Mouse (Mus musculus) CH12F3 (cell line): Measurements from ENCODE around the gene Sh3pxd2a.

ENCODE experiments used
- in situ Hi-C: fragments of 300-500 bp; cut with MboI; formaldehyde crosslinking; loops from 2 replicates; pipeline ENCODE4 v1.14.3; 2020; ENCODE audit warnings: low sequenced_read_pairs

The Sh3pxd2a gene

DNA sequence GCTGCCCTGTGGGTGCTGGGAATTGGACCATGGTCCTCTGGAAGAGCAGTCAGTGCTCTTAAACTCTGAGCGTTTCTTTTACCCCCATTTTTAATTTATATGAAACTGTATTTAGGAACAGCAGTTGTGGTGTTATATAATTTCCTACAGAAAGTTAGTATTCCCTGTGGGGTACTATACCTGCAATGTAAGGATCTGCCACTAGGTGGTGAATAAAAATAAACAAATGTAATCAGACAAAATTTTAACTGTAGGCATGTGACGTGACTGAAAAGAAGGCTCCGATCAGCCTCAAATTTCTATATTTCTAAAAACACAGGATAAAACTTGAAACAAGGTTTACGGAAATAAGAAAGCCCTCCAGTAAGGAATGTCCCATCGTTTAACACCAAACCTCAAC lies 81.9 kb downstream of the Sh3pxd2a start:
- in situ Hi-C loops = no loop called here

DNA sequence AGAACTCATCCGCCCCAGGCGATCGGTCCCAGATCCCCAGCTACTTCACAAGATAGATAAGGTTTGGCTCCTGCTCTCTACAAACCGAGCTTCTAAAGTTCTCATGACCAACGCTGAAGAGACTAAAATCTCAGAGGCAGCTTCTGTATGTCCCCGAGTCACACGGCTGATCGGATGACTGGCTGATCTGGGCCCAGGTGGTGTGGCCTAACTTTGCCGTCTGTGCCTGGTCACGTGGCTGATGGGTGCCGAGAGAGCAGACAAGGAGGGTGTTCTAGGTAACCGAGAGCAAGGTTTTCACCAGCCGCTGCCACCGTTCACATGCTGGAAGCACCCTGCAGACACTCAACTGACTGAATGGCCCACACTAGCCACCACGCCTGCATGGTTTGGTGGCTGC lies 83.2 kb downstream of the Sh3pxd2a start:
- in situ Hi-C loops = no loop called here

DNA sequence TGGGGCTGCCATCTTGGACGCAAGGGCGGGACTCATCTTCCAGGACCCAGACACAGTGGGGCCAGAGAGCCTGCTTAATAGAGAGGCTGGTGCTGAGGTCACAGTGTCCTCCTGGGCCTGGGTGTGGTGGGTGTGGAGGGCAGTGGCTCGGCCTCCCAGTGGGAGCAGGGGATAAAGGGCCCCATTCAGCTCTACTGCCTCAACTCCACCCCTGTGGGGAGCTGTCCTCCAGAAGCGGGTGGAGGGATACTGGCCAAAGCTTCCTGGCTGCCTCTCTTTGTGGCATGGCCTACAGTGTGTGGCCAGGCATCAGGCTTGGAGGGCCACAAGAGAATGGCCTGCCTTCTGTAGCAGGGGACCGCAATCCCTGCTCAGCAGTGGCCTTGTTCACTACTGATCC lies 85.1 kb downstream of the Sh3pxd2a start:
- in situ Hi-C loops = no loop called here

DNA sequence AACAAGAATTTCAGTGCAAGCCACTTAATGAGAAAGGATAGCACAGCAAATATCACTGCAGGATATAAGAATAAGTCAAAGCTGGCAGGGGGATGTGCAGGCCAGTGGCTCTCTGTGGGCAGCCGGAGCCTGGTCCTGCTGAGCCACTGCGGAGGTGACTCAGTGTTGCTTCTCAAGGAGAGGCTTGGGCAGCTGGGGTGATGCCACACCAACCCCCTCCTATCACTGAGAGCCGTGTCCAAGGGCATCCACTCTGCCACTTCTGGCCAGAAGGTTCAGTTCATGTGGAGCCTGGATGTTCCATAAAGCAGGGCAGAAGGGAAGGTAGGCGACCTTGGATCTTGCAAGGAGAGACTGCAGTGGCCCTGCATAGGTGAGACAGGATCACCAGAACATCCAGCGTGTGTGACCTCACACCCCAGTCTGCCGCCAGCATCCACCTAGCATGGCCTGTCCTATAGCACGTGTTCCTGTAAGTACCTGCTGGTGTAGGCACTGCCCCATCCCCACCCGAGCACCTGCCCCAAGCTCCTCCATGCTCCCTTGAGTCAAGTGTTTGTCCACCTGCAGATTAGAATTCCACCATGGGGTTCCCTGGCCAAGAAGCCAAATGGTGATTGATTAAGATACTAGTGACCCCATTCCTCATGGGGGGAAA lies 89.2 kb downstream of the Sh3pxd2a start:
- in situ Hi-C loops = no loop called here

DNA sequence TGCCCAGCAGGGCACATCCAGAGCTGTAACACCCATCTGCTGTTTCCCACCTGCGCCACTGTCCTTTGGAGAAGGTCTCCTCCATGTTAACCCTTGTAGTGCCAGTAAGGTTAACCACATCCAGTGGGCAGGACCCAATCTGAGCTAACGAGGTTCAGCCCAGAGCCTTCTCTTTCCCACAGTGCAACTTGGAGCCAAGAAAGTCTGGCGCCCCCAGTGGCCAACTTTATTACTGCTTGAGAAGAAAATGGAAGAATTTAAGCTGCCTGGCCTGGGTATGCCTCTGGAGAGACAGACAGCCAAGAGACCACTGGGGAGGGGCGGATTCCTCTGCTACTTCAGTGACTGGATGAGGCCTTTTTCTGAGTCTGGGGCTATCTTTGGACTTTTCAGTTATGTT lies 89.8 kb downstream of the Sh3pxd2a start:
- in situ Hi-C loops = no loop called here

DNA sequence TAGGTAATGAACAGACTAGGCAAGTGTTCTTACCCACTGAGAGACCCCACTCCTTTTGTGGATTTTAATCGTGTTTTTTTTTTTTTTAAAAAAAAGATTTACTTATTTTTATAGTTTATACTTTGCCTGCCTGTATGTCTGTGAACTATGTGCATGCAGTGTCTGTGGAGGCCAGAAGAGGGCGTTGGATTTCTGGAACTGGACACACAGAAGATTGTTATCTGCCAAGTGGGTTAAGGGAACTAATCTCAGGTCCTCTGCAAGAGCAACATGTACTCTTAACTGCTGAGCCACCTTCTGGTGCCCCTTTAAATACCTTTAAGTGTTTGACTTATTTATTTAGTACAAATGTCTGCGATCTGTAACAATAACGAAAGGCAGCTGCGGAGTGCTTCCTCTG lies 92.2 kb downstream of the Sh3pxd2a start:
- in situ Hi-C loops = no loop called here

DNA sequence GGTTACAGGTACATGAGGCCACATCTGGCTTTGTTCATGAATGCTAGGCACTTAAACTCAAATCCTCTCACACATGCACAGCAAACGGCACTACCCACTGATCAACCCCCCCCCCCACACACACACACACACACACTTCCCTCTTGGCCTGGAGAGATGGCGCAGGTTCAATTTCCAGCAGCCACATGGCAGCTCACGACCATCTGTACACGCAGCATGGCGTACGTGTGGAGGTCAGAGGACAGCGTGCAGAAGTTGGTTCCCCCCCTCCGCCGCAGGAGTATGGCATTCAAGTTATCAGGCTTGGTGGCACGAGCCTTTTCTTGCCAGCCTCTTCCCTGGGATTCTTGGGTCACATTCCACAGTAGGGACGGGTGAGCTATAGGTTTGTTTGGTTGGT lies 92.7 kb downstream of the Sh3pxd2a start:
- in situ Hi-C loops = no loop called here

DNA sequence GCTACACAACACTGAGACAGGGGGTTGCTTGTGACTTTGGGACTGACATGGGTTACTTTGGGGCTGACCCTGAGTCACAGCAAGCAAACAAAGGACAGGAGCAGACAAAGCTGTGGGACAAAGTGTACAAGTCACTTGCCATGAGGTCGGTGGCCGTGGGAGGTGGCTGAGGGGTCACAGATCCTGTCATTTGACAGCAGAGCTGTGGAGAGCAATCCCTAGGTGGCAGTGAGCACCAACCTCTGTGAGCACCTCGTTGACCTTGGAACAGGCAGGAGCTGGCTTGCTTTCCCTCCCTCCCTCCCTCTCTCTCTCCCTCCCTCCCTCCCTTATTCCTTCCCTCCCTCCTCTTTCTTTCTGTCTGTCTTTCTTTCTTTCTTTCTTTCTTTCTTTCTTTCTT lies 95.2 kb downstream of the Sh3pxd2a start:
- in situ Hi-C loops = loop anchor here (10.0 kb wide), 1 partner anchor 96 kb away; the partner anchor contains the start of gene Sh3pxd2a

DNA sequence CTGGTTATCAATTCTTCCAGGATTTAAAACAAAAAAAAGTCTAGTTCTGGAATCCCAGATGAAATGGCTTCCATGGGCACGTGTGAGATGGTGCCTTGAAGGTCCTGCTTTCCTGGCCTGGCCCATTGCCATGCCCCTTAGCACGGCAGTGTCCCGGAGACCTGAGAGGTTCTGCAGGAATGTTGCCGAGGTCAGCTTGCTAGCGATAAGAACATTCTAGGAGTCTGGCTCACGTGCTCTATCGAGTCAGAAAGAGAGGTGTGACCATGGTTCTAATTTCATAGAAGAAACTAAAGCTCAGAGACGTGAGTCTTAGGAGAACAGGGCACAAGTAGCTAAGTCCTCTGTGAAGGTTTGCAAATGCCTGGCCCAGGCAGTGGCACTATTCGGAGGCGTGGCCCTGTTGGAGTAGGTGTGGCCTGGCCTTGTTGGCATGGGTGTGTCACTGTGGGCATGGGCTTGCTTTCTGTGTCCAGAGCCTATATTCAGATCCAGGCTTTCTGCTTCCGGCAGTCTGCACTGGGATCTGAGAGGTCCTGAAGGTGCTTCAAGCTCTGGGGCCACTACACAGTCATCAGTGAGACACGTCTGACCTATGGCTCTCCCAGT lies 96.8 kb downstream of the Sh3pxd2a start:
- in situ Hi-C loops = loop anchor here (10.0 kb wide), 1 partner anchor 97 kb away; the partner anchor contains the start of gene Sh3pxd2a

DNA sequence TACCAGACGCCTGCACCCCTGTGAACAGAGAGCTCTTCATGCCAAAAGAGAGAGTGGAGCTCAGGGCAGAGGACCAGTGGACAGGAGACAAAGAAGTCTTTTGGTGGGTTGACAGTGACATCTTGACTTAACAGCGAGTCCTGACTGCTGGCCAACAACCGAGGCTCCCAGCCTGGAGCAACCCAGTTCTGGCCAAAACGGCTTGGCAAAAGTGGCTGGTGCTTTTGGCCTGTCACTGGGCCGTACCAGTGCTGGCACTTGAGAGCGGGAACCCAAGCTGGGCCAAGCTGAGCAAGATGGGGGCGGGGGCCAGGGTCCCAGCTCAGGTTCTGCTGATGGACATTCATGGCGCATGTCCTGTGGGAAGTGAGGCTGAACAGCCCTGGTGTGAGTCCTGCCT lies 97.6 kb downstream of the Sh3pxd2a start:
- in situ Hi-C loops = loop anchor here (10.0 kb wide), 1 partner anchor 98 kb away; the partner anchor contains the start of gene Sh3pxd2a

DNA sequence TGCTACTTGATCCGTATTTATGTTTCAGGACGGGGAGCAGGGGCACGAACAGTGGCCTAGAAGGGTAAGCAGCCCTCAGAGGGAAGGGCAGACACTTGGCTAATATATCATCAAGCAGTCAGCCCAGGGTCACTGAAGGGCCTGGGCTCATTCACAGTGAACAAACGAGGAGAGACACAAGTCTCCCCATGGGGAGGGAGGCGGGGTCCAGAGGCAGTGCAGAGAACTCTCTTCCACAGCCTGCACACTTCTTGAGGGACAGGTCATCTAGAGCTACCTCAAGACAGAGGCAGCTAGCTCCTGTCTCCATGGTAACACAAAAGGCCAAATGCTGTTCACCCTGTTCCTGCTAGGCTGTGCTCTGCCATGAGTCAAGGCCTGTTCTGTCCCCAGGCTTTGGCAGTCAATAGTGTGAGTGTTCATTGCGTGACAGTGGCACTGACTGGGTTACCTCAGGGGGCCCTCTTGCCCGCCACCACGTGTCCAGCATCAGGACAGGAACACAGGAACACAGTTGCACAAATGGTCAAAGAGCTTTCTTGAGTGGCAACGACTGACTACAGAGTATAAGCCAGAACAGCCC lies 101.0 kb downstream of the Sh3pxd2a start:
- in situ Hi-C loops = loop anchor here (10.0 kb wide), 1 partner anchor 102 kb away; the partner anchor contains the start of gene Sh3pxd2a

DNA sequence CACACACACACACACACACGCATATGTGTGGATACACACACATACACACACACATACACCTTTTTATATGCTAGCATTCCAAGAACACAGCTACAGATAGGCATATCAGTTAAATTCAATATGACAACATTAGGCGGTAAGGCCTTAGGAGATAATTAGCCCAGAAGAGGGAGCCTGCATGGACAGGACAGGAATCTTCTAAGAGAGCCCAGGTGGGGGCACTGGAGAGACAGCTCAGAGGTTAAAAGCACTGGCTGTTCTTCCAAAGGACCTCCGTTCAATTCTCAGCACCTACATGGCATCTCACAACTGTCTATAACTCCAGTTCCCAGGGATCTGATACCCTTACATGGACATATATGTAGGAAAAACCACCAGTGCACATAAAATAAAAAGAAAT lies 103.3 kb downstream of the Sh3pxd2a start:
- in situ Hi-C loops = loop anchor here (10.0 kb wide), 1 partner anchor 104 kb away; the partner anchor contains the start of gene Sh3pxd2a

DNA sequence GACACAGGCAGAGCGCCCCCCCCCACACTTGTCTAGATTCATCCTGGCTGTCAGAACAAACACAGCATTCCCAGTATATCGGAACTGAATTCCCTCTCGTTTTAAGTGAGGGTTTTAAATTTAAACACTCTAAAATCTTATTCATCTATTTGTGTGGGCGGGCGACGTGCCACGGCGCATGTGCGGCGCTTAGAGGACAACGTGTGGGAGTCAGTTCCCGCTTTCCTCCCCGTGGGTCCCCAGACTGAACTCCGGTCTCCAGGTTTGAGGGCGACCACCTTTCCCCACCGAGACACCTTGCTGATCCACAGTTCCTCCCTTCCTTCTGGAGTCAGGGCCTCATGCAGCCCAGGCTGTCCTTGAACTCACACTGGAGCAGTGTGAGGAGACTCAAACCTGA lies 104.2 kb downstream of the Sh3pxd2a start:
- in situ Hi-C loops = loop anchor here (10.0 kb wide), 1 partner anchor 105 kb away; the partner anchor contains the start of gene Sh3pxd2a

DNA sequence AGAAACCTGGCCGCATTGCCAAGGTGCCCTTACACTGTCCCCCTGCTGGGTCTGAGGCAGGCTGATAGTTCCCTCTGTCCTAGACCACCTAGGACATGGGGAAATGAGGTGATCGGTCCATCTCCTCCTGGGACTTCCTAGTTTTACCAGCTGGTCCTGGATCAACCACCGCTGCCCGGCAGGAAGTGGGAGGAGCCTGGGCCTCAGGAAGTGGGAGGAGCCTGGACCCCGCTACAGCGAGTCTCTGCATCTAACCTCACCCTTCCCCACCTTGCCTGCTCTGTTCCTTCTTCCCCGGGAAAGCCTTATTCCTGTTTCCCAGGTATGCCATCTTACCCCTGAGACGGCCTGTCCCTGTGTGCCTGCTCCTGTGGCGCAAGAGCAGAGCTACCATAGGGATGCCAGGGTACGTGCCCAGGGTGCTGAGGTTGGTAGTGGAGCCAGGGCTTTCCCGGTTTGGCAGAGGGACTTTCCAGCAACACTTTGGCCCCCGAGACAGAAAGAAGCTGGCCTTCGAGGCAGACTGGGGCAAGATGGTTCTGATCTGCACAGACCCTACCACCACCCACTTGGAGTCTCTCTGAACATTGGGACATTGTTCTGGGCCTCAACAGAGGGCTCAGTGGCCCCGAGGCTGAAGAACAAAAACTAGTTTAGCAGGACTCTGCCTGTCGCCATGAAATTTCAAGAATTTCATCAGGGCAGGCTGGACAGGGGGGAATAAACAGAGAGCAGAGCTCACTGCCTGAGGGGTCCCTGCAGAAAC lies 104.9 kb downstream of the Sh3pxd2a start:
- in situ Hi-C loops = no loop called here

DNA sequence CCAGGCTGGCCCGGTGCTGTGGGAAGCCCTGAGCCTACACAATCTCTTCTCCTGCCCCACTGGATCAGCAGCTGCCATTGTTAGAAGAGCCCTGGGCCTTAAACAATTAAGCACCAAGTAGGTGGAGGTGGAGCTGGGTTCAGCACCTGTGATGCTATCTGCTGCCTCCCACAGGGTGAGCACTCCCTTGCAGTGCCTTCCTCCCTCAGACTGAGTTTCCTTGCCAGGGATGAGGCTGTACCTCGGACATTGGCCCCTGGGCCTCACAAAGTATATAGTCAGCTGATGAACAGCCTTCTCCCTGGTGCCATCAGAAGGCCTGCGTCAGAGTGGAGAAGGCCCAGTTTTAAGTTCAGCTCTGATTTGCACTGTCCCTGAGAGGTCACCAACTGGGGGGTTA lies 106.9 kb downstream of the Sh3pxd2a start:
- in situ Hi-C loops = no loop called here

DNA sequence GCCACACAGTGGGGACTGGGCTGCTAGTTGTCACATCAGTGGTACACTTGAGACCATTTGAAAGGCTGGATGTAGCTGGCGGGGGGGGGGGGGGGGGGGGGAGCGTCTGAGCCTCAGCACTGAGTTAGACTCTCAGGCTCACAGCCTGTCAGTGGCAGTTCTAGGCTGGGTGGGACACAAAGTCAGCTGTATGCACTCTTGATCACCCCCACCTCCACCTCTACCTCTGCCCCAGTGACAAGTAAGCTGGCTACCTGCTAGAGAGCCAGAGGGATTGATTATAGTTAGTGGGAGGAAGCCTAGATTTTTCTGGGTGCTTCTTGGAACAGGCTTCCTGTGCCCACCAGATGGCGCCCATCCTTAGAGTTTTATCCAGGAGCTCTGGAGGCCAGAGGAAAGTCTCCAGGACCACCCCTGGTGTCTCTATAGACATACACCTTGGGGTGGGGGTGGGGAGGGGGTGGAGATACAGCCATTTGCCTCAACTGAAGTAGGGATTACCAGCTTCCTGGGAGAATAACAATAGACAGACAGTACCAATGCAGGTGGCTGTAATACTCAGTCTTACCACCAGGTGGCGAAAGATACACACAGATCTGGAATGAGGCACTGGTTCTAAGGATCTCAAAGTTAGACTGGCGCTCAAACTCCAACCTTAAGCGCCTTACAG lies 107.9 kb downstream of the Sh3pxd2a start:
- in situ Hi-C loops = no loop called here

DNA sequence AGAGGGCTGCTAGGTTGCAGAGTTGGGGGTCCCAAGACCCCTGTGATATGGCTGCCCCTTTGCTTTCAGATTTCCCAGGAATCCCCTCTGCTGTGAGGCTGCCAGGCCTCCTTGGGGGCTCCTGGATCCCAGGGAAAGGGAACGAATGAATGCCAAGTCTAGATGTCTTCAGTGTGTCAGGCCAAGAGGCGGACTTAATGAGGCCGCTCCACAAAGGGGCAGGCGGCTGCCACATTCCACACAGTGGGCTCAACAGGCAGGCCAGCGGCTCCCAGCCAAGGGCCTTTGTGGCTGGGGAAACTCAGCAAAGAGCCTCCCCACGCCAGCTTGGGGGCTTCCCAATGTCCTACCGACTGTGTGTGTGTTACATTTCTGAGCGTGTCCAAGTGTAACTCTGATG lies 109.7 kb downstream of the Sh3pxd2a start:
- in situ Hi-C loops = no loop called here

DNA sequence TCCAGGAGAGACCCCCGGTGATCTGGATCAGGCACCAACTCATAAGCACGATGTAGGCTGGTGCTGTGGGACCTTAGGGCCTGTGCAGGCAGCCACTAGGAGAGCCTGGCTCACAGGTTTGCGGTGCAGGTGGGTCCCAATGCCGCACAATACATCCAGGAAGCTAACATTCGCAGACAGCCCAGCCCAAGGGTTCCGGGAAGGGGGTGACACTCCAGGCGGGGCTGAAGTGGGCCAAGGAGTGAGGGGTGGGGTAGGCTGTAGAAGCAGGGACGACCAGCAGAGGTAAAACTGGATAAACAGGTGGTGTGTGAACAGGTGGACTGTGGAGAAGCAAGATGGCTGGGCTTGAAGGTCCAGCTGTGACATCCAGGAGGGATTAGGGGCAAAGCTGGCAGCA lies 115.2 kb downstream of the Sh3pxd2a start:
- in situ Hi-C loops = no loop called here

DNA sequence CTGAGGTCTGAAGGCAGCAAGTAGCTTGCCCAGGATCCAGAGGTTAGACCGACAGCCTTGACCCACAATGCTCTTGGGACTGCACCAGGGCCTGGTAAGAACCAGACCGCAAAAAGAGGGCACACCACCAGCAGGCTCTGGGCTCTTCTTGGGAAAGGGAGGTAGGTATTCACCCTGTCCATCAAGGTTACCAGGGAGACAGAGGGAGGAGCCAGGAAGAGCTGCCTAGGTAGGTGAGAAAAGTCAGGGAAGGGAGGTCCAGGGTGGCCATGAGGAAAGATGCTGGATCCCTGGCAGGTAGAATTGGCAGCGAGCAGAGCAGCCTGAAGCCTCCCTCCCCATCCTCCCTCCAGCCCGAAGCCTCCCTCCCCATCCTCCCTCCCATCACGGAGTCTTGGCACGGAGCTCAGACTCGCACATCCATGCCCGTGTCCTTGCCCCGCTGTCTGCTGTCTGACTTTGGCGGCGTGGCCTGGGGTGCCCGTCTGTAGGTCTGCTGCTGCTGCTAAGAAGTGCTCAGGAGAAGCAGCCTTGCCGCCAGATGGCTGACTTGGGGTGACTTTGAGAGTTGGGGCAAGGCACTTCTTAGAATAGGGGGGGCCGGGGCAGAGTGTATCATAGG lies 115.7 kb downstream of the Sh3pxd2a start:
- in situ Hi-C loops = no loop called here

DNA sequence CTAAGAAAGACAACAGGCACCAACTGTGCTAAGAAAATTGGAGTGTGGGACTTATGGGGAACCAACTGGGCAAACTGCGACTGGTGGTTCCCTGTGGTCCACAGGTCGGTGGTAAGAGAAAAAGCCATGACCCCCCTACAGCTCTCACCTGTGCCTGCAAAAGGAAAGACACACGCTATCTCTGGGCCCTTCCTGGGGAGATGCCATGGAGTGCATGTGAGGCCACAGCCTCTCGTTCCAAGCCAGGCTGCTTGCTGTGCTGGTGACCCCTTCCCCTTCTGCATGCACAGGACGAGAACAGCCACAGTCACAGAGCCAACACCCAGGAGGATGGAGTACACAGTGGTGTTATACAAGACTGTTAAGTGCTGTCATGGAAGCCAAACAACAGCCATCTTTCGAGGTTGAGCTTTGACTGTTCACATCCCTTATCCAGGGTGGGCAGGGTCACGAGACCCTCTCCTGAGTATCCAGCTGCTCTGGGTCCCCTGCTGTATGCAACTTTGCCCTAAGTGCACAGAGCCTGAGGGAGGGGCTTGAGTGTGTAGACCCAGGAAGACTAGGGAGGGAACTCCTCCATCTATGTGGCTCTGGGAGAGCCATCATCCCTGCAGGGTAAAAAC lies 117.1 kb downstream of the Sh3pxd2a start:
- in situ Hi-C loops = no loop called here
